Mouse (Mus musculus) right cerebral cortex, postnatal 4 days (tissue): ENCODE data around the gene Ndufaf1.
"Not testable (repeated sequence)": the region's sequence is repeated elsewhere in the genome, so short reads cannot be mapped to it uniquely, and the experiment has no call there.

ENCODE experiments used
- DNase-seq: peaks from one replicate; pipeline ENCODE4 v3.0.0-alpha.2; 2022

Gene Ndufaf1

GRCm38 (mm10) chr2:119662220-119663182 is at the start of gene Ndufaf1:
TSS of gene Ndufaf1 (minus strand) at chr2:119662827.
- peak; percentile 76 for DNase-seq

DNA sequence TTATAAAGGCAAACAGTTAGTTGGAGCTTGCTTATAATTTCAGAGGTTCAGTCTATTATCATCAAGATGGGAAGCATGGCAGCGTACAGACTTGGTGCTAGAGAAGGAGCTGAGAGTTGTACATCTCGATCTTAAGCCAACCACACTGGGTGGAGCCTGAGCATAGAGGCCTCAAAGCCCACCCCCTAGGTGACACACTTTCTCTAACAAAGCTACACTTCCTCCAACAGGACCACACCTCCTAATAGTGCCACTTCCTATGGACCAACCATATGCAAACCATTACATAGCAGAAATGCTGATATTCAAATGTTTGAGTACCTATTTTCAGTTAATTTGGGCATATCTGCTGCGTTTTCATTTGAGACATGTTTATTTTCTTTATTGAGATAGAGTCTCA is 47.4 kb upstream of the Ndufaf1 start:
- DNase-seq: no peak

DNA sequence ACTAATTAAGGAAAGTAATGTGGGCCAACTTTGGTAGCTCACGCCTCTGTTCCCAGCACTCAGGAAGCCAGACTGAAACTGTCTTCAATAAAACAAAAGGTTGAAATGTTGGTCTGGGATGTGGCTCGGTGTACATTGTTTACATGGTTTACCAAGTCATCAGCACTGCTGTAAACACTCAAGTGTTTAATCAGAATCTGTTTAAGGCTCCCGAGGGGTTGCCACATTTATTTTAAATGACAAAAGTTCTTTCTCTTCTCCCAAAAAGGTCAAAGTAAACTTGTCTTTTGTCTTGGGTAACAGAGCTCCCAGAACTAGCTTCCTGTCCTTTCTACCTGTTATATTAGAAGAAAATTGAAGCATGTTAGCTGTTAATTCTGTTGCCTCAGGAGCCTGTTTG is 45.0 kb upstream of the Ndufaf1 start:
- DNase-seq: no peak

DNA sequence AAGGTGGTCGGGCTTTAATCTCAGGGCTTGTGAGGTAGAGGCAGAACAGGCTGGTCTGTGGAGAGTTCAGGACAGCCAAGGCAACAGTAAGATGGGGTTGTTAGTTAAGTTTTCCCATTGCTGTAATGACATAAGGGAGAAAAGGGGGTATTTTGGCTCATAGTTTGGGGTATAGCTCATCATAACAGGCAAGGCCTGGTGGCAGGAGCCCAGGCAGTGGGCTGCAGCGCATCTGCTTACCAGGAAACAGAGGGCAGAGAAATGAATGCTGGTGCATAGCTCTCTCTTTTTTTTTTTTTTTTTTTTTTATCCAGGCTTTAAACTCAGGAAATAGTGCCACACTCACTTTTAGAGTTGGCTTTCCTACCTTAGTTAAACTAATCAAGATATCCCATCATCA is 40.5 kb upstream of the Ndufaf1 start:
- no peak for DNase-seq

DNA sequence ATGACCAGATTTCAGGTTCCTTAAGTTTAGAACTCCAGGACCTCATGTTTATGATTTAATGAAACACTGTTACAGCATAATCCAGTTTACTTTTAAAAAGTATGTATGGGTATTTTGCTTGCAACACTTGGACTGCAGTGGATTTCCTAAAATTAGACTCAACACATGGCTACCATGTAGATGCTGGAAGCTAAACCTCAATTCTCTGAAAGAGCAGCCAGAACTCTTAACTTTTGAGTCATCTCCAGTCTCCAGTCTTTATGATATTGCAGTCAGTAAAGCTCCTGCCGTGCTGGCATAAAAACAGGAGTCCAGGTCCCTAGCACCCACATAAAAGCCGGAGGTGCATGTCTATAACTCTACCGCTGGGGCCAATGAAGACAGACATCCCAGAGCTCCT is 37.3 kb upstream of the Ndufaf1 start:
- DNase-seq: no peak

DNA sequence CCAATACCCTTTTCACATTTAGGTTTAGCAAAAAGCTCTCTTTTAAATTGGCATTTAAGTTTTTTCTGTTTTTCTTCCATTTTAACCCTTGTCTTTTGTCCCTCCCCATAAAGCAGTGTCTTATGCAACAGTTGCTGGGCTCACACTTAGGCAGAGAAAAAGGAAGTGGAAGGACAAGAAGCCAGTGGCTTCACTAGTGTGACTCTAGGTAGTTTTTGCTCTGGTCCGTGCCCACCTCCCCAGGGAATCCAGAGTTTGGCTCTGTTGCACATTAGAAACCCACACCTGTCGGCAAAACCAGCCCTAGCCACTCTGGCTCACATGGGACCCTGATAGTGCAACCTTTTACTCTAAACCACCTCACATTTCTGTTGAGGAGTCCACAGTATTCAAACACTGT is 35.8 kb upstream of the Ndufaf1 start:
- DNase-seq: no peak

DNA sequence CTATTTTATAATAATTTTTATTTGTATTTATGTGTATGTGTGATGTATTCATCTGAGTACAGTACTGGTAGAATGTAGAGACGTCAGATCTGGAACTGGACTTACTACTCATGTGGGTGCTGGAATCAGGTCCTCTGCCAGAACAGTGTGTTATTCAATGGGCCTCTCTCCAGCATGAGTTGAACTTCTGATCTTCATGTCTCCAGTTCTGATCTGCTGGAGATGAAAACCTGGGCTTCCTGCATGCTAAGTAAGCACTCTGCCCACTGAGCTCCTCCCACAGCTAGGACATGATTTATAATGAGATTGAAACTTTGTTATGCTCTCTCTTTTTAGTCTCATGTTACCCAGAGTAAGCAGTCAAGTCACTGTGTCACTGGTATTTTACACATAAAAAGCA is 33.5 kb upstream of the Ndufaf1 start:
- DNase-seq: no peak

DNA sequence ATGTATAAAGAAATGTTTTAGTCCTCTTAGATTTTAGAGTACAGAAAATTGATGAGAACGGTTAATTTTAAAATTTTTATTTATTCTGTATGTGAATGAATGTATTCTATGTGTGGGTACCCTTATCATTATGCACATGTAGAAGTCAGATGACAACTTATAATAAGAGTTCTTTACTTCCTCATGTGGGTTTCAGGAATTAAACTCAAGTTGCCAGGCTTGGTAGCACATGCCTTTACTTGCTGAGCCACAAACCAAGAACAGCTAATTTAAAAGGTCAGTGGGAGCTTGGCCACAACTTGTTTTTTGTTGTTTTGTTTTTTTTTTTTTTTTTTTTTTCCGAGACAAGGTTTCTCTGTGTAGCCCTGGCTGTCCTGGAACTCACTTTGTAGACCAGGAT is 32.2 kb upstream of the Ndufaf1 start:
- DNase-seq: no peak

DNA sequence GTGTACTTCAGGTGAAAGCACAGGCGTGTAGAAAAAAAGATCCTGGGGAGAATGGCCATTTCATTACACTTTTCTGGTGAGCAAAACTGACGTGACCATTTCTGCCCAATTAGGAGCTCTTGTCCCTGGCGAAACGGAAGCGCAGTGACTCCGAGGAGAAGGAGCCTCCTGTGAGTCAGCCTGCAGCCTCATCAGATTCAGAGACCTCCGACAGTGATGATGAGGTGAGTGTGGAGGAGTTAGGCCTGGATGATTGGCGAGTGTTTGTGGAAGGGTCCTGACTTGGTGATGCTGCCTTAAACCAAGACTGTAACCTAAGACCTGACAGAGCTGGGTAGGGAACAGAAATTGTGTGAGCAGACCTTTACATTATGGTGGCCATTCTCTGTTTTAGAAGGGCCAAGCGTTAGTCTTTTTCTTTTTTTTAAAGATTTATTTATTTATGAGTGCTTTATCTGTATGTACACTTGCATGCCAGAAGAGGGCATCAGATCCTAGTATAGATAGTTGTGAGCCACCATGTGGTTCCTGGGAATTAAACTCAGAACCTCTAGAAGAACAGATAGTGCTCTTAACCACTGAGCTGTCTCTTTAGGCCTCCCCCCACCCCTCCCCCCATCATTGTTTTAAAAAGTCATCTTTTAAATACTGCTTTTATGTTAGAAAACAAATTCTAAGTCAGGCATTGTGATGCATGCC is 29.5 kb upstream of the Ndufaf1 start:
- DNase-seq: no peak

DNA sequence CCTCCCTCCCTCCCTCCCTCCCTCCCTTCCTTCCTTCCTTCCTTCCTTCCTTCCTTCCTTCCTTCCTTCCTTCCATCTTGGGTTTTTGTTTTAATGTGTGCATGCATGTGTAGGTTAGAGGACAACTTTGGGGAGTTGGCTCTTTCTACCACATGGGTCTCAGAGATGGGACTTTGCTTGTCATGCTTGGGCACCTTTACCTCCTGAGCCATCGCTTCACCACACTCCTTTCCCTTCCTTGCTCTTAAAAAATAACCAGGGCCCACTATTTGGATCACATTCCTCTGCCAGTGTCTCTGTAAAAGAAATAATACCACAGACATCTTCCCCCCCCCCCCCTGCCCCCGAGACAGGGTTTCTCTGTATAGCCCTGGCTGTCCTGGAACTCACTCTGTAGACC is 21.1 kb upstream of the Ndufaf1 start:
- DNase-seq: no peak

GRCm38 (mm10) chr2:119675831-119676230 is 13.2 kb upstream of the Ndufaf1 start:
- no peak for DNase-seq

DNA sequence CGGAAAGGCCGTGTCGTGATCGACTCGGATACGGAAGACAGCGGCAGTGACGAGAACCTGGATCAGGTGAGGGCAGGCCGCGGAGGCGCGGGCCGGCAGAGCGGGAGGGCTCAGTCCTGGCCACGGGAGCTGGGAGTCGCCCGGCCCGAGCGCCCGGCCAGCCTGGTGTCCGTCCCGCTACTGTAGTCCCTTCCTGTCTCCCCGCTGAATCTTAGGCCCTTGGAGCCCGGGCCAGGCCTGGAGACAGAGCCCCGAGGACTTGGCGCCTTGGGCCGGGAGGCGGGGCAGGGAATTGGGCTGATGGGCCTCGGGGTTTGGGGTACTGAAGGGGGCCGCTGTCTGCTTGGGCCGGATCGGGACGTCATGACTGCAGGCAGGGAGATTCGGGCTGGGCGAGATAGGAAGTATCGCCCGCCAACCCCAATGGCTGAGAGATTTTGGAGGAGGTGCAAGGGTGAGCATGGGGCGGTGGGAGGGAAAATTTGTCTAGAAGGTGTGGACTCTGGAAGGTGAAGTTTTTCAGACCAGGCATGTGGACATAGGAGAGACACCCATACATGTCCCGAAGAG is 12.7 kb upstream of the Ndufaf1 start:
- no peak for DNase-seq

- DNase-seq: peak; percentile 100
Observed at GRCm38 (mm10) chr2:119674525-119675214, 12.0 kb upstream of the Ndufaf1 start, which contains the start of gene Rtf1. TSS of gene Rtf1 (plus strand) at chr2:119675068.

GRCm38 (mm10) chr2:119669010-119669409 is 6.4 kb upstream of the Ndufaf1 start:
- no peak for DNase-seq

GRCm38 (mm10) chr2:119665744-119666143 is 3.1 kb upstream of the Ndufaf1 start:
- not testable (repeated sequence) for DNase-seq

GRCm38 (mm10) chr2:119644254-119644653 is 18.4 kb downstream of the Ndufaf1 start:
- DNase-seq: no peak

- no peak for DNase-seq
Observed at GRCm38 (mm10) chr2:119641214-119641912, 21.3 kb downstream of the Ndufaf1 start.

DNA sequence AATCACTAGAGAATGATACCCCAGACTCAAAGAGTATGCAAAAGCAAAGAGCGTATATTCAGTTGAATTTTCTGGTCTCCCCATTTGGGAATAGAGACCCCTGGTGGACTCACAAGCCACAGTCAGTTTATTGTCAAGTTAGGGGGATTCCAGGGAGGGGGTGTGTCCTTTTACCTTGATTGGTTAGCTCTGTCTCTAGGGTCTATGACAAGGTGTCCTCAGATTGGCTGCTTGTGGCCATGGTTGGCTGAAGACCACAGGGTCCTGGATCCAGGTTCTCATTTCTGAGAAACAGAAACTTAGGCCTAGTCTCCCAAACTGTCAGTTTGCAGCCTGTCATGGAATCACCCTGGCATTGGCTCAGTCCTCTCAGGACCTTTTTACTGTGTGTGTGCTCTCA is 25.8 kb downstream of the Ndufaf1 start:
- DNase-seq: no peak

- no peak for DNase-seq
Observed at GRCm38 (mm10) chr2:119621302-119621701, 41.3 kb downstream of the Ndufaf1 start.

GRCm38 (mm10) chr2:119619002-119619401 is 43.6 kb downstream of the Ndufaf1 start:
- not testable (repeated sequence) for DNase-seq

GRCm38 (mm10) chr2:119618199-119618982 is 44.2 kb downstream of the Ndufaf1 start, which contains the start of the genes Nusap1 and Oip5:
TSS of gene Nusap1 (plus strand) at chr2:119618298.
TSS of gene Oip5 (minus strand) at chr2:119618469.
- peak; percentile 86 for DNase-seq
